Mouse (Mus musculus): ENCODE data around the gene Rspry1. TPM values are rescaled to one million over a fixed set of nuclear protein-coding genes. Genes with fewer than 3 reads are reported as not detected.

The Rspry1 gene
- polyA plus RNA-seq, 1 experiment from 2014 or later = 49.2 TPM

GRCm38 (mm10) chr8:94678582-94678981 lies 76.8 kb downstream of the Rspry1 start:
- no peak for DNase-seq (ENCODE audit: low spot score)
- H3K9me3 ChIP-seq (replicated peaks) = no peaks in the 10 kb centered on the region
- no peak overlapping the region for H3K4me3 ChIP-seq
- peaks cover 23% of the 10 kb centered on the region for H3K36me3 ChIP-seq
- H3K27me3 ChIP-seq (ENCODE audit: low read depth, poor library complexity, severe bottlenecking) = no peaks in the 10 kb centered on the region
- H3K4me1 ChIP-seq = no peaks in the 10 kb centered on the region
- peak overlapping the region; percentile 50; the same call in 1 of the 2 replicates for H3K27ac ChIP-seq
- 52% methylated on average over 9 of the region's 9 CpGs for WGBS

GRCm38 (mm10) chr8:94680414-94680813 lies 78.7 kb downstream of the Rspry1 start:
- Histone ChIP-seq H3K27me3 (ENCODE audit: low read depth, poor library complexity, severe bottlenecking) (no peaks in the 10 kb centered on the region), H3K4me3 (no peak overlapping the region), H3K27ac (no peak overlapping the region), H3K9me3 (replicated peaks) (no peaks in the 10 kb centered on the region), H3K4me1 (no peaks in the 10 kb centered on the region), H3K36me3 (peaks cover 7% of the 10 kb centered on the region)
- DNase-seq (ENCODE audit: low spot score) = no peak
- 82% methylated on average over 3 of the region's 3 CpGs for WGBS

GRCm38 (mm10) chr8:94682732-94683524 lies 81.2 kb downstream of the Rspry1 start:
- WGBS = 83% methylated on average over 16 of the region's 16 CpGs
- no peaks in the 10 kb centered on the region for H3K9me3 ChIP-seq (replicated peaks)
- no peaks in the 10 kb centered on the region for H3K27me3 ChIP-seq (ENCODE audit: low read depth, poor library complexity, severe bottlenecking)
- H3K36me3 ChIP-seq = no peaks in the 10 kb centered on the region
- no peaks in the 10 kb centered on the region for H3K4me1 ChIP-seq
- no peak overlapping the region for H3K4me3 ChIP-seq
- H3K27ac ChIP-seq = no peak overlapping the region
- no peak for DNase-seq (ENCODE audit: low spot score)

GRCm38 (mm10) chr8:94684287-94684686 lies 82.5 kb downstream of the Rspry1 start:
- no peak overlapping the region for H3K4me3 ChIP-seq
- H3K27ac ChIP-seq = no peak overlapping the region
- no peaks in the 10 kb centered on the region for H3K27me3 ChIP-seq (ENCODE audit: low read depth, poor library complexity, severe bottlenecking)
- no peaks in the 10 kb centered on the region for H3K9me3 ChIP-seq (replicated peaks)
- H3K36me3 ChIP-seq = no peaks in the 10 kb centered on the region
- no peaks in the 10 kb centered on the region for H3K4me1 ChIP-seq
- WGBS = 81% methylated on average over 4 of the region's 4 CpGs
- no peak for DNase-seq (ENCODE audit: low spot score)

- no peak for DNase-seq (ENCODE audit: low spot score)
- Histone ChIP-seq H3K27me3 (ENCODE audit: low read depth, poor library complexity, severe bottlenecking) (no peaks in the 10 kb centered on the region), H3K27ac (no peak overlapping the region), H3K4me1 (no peaks in the 10 kb centered on the region), H3K4me3 (no peak overlapping the region), H3K36me3 (no peaks in the 10 kb centered on the region), H3K9me3 (replicated peaks) (no peaks in the 10 kb centered on the region)
- 73% methylated on average over 9 of the region's 9 CpGs for WGBS
These were observed 84.2 kb downstream of the Rspry1 start for GRCm38 (mm10) chr8:94685953-94686352.

GRCm38 (mm10) chr8:94694701-94695100 lies 93.0 kb downstream of the Rspry1 start:
- no peaks in the 10 kb centered on the region for H3K36me3 ChIP-seq
- no peak overlapping the region for H3K27ac ChIP-seq
- H3K4me3 ChIP-seq = no peak overlapping the region
- no peak for DNase-seq (ENCODE audit: low spot score)
- H3K9me3 ChIP-seq (replicated peaks) = no peaks in the 10 kb centered on the region
- H3K4me1 ChIP-seq = peaks cover 15% of the 10 kb centered on the region
- 4% methylated on average over 6 of the region's 6 CpGs for WGBS
- peaks cover 82% of the 10 kb centered on the region for H3K27me3 ChIP-seq (ENCODE audit: low read depth, poor library complexity, severe bottlenecking)

GRCm38 (mm10) chr8:94695341-94695993 lies 93.7 kb downstream of the Rspry1 start:
- peak; percentile 46 for DNase-seq (ENCODE audit: low spot score)
- Histone ChIP-seq H3K9me3 (replicated peaks) (no peaks in the 10 kb centered on the region), H3K4me1 (peaks cover 15% of the 10 kb centered on the region), H3K27ac (no peak overlapping the region), H3K4me3 (peak overlapping the region; percentile 51), H3K27me3 (ENCODE audit: low read depth, poor library complexity, severe bottlenecking) (peaks cover 84% of the 10 kb centered on the region), H3K36me3 (no peaks in the 10 kb centered on the region)
- under 1% methylated on average over 31 of the region's 31 CpGs for WGBS

GRCm38 (mm10) chr8:94695994-94696384 lies 94.3 kb downstream of the Rspry1 start, which contains the start of gene Pllp:
Pllp (minus strand) TSS chr8:94696278.
- H3K9me3 ChIP-seq (replicated peaks) = no peaks in the 10 kb centered on the region
- WGBS = under 1% methylated on average over 41 of the region's 41 CpGs
- DNase-seq (ENCODE audit: low spot score) = peak; percentile 62
- peak within 1 kb of the TSS; percentile 51 for H3K4me3 ChIP-seq
- H3K27ac ChIP-seq = no peak within 1 kb of the TSS
- no peaks in the 10 kb centered on the region for H3K36me3 ChIP-seq
- peaks cover 84% of the 10 kb centered on the region for H3K27me3 ChIP-seq (ENCODE audit: low read depth, poor library complexity, severe bottlenecking)
- peaks cover 15% of the 10 kb centered on the region for H3K4me1 ChIP-seq

GRCm38 (mm10) chr8:94696566-94696965 lies 94.8 kb downstream of the Rspry1 start:
- WGBS = 56% methylated on average over 3 of the region's 3 CpGs
- Histone ChIP-seq H3K4me3 (peak overlapping the region; percentile 51; the same call in 1 of the 2 replicates), H3K9me3 (replicated peaks) (no peaks in the 10 kb centered on the region), H3K36me3 (no peaks in the 10 kb centered on the region), H3K27ac (no peak overlapping the region), H3K27me3 (ENCODE audit: low read depth, poor library complexity, severe bottlenecking) (peaks cover 78% of the 10 kb centered on the region), H3K4me1 (peaks cover 15% of the 10 kb centered on the region)
- no peak for DNase-seq (ENCODE audit: low spot score)

- DNase-seq (ENCODE audit: low spot score) = no peak
- H3K27me3 ChIP-seq (ENCODE audit: low read depth, poor library complexity, severe bottlenecking) = peaks cover 64% of the 10 kb centered on the region
- 83% methylated on average over 6 of the region's 6 CpGs for WGBS
- no peaks in the 10 kb centered on the region for H3K9me3 ChIP-seq (replicated peaks)
- no peak overlapping the region for H3K27ac ChIP-seq
- H3K4me3 ChIP-seq = no peak overlapping the region
- H3K36me3 ChIP-seq = no peaks in the 10 kb centered on the region
- H3K4me1 ChIP-seq = peaks cover 19% of the 10 kb centered on the region
These were observed 96.2 kb downstream of the Rspry1 start for GRCm38 (mm10) chr8:94697956-94698355.

GRCm38 (mm10) chr8:94699366-94699765 lies 97.6 kb downstream of the Rspry1 start:
- no peak for DNase-seq (ENCODE audit: low spot score)
- H3K36me3 ChIP-seq = no peaks in the 10 kb centered on the region
- H3K4me1 ChIP-seq = peaks cover 19% of the 10 kb centered on the region
- 78% methylated on average over 16 of the region's 16 CpGs for WGBS
- H3K9me3 ChIP-seq (replicated peaks) = no peaks in the 10 kb centered on the region
- H3K27ac ChIP-seq = no peak overlapping the region
- no peak overlapping the region for H3K4me3 ChIP-seq
- peaks cover 50% of the 10 kb centered on the region for H3K27me3 ChIP-seq (ENCODE audit: low read depth, poor library complexity, severe bottlenecking)

GRCm38 (mm10) chr8:94700421-94700935 lies 98.7 kb downstream of the Rspry1 start:
- DNase-seq (ENCODE audit: low spot score) = no peak
- Histone ChIP-seq H3K9me3 (replicated peaks) (no peaks in the 10 kb centered on the region), H3K27ac (no peak overlapping the region), H3K36me3 (no peaks in the 10 kb centered on the region), H3K27me3 (ENCODE audit: low read depth, poor library complexity, severe bottlenecking) (peaks cover 39% of the 10 kb centered on the region), H3K4me3 (no peak overlapping the region), H3K4me1 (peaks cover 19% of the 10 kb centered on the region)
- WGBS = 90% methylated on average over 4 of the region's 4 CpGs

- Histone ChIP-seq H3K27ac (no peak overlapping the region), H3K4me1 (peaks cover 19% of the 10 kb centered on the region; the same call in 1 of the 2 replicates), H3K9me3 (replicated peaks) (no peaks in the 10 kb centered on the region), H3K36me3 (no peaks in the 10 kb centered on the region), H3K27me3 (ENCODE audit: low read depth, poor library complexity, severe bottlenecking) (peaks cover 22% of the 10 kb centered on the region), H3K4me3 (peak overlapping the region; percentile 59; the same call in 1 of the 2 replicates)
- DNase-seq (ENCODE audit: low spot score) = peak; percentile 19
- WGBS = 78% methylated on average over 3 of the region's 3 CpGs
These were observed 100.4 kb downstream of the Rspry1 start for GRCm38 (mm10) chr8:94702156-94702555.
